In the genomic region with DNA sequence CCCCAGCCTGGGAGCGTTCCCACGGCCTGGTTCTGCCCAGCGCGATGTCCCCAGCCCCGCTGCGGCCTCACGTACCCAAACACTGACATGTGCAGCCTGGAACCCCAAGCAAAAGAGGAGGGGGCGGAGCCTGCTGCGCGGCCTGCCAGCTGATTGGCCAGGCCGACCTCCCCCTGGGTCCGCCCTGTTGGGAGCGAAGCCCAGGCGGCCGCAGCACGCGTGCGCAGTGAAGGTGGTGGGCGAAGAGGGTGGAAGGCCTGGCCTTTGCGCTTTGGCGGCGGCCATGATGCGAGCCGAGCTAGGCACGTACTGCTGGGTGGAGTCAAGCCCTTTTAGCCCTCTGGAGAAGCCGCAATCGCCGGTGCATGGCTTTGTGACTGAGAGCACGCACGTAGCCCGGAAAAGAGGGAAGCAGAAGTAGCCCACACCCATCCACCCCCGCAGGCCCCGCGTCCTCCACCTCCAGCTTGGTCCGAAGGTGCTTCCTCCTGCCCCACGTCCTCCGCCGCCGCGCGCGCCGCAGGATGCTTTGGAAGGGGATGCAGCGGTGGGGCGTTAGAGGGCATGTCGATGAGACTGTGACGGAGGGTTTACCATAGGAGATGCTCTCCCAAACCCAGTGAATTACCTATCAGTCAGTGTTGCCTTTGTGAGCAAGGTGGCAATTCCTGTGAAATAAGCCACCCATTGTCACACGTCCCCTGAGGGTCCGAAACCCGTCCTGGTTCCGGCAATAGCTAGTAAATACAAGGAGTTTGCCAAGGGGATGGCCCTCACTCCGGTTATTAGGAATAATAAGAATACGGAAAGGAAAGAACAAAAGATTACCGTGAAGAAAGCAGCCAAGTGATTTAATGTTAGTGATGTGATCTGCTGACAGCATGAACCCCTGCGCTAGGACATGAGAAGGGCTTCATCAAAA, we compare ENCODE assay signal across 8 mouse cellular contexts. TPM values are rescaled to one million over a fixed set of nuclear protein-coding genes. Genes with fewer than 3 reads are reported as not detected.
A peak's percentile ranks its signal among the peaks of the same experiment; 100 is the strongest.
DNase-seq lines count a peak whose midpoint lies in the region; ATAC-seq lines count a peak whose summit lies in the region.

No protein-coding gene starts in this region.

- peak overlapping the region; percentile 79 for H3K9ac ChIP-seq in hindbrain, embryonic 12.5 days

- H3K4me2 ChIP-seq in hindbrain, embryonic 12.5 days (replicated peaks): peak overlapping the region; percentile 82

- peak overlapping the region; percentile 51 for H3K4me3 ChIP-seq in hindbrain, embryonic 12.5 days

- peak; percentile 99 for DNase-seq in Muller cell, postnatal 12 days (ENCODE audit: inconsistent ontology term)
- peak; percentile 100 for DNase-seq in cerebellum, adult 9-11 months
- peak; percentile 95 to 99 for DNase-seq in frontal cortex, adult 2 months (ENCODE audit: extremely low spot score in 1 of 2, low spot score in 1 of 2)
- DNase-seq in layer of hippocampus, postnatal 14 days (ENCODE audit: low spot score in 2 of 2): peak; percentile 97 to 98
- peak; percentile 99 for DNase-seq in lung, postnatal 14 days
- peak; percentile 99 for DNase-seq in retina, adult 2 months (ENCODE audit: low read depth, low spot score)
- DNase-seq in thymus, postnatal 36 days: peak; percentile 99 to 100

- 6% methylated on average over 55 of the region's 55 CpGs for WGBS in hindbrain, embryonic 12.5 days

- no peaks in the 10 kb centered on the region for H3K9me3 ChIP-seq in hindbrain, embryonic 12.5 days (replicated peaks)

- peak; percentile 99 for ATAC-seq in hindbrain, embryonic 12.5 days (ENCODE audit: low FRiP score)

- H3K27me3 ChIP-seq in hindbrain, embryonic 12.5 days: no peaks in the 10 kb centered on the region

- peak overlapping the region; percentile 99 for H3K27ac ChIP-seq in hindbrain, embryonic 12.5 days

- peaks cover 10% of the 10 kb centered on the region for H3K4me1 ChIP-seq in hindbrain, embryonic 12.5 days

- peaks cover 11% of the 10 kb centered on the region for H3K36me3 ChIP-seq in hindbrain, embryonic 12.5 days

RNA-seq across cellular contexts. Expression of a gene that starts 0.9 kb away (rescaled TPM):
- polyA plus RNA-seq in frontal cortex, adult 2 months (2012; rRNA removed): 0.36 TPM in 2 replicates
- 0.41 and 0.56 TPM in 2 replicates for polyA plus RNA-seq in hindbrain, embryonic 12.5 days (2016; fragmentation: Nextera tagmentation; extraction: Ambion mirVana)
- under 1 TPM; 0.26 to 0.48 TPM for total RNA-seq in layer of hippocampus, postnatal 14 days (2021)

RNA-seq across cellular contexts. Expression of a gene that starts 5.5 kb away (rescaled TPM):
- 14.5 and 21.0 TPM in 2 replicates for polyA plus RNA-seq in frontal cortex, adult 2 months (2012; rRNA removed)
- polyA plus RNA-seq in hindbrain, embryonic 12.5 days (2016; fragmentation: Nextera tagmentation; extraction: Ambion mirVana): 22.9 and 24.3 TPM in 2 replicates
- 1 to 10 TPM; 5.9 to 8.3 TPM for total RNA-seq in layer of hippocampus, postnatal 14 days (2021)

RNA-seq across cellular contexts. Expression of a gene that starts 24.7 kb away (rescaled TPM):
- polyA plus RNA-seq in frontal cortex, adult 2 months (2012; rRNA removed): 65.2 and 68.2 TPM in 2 replicates
- 57.0 and 59.1 TPM in 2 replicates for polyA plus RNA-seq in hindbrain, embryonic 12.5 days (2016; fragmentation: Nextera tagmentation; extraction: Ambion mirVana)
- total RNA-seq in layer of hippocampus, postnatal 14 days (2021): 10 to 100 TPM; 58.2 to 59.9 TPM

RNA-seq across cellular contexts. Expression of a gene that starts 25.0 kb away (rescaled TPM):
- polyA plus RNA-seq in frontal cortex, adult 2 months (2012; rRNA removed): 7.8 and 8.9 TPM in 2 replicates
- 4.8 and 5.5 TPM in 2 replicates for polyA plus RNA-seq in hindbrain, embryonic 12.5 days (2016; fragmentation: Nextera tagmentation; extraction: Ambion mirVana)
- total RNA-seq in layer of hippocampus, postnatal 14 days (2021): 1 to 10 TPM; 3.7 to 4.1 TPM

Comparison
In these comparisons a context has a peak if more than half of its experiments do, and no peak if none do; other contexts are left out.
1. Peak in every context shown above with its lines: DNase-seq, ATAC-seq, H3K4me3 ChIP-seq and H3K27ac ChIP-seq.